Mouse (Mus musculus): ENCODE data around the gene N4bp3.
"Not testable (repeated sequence)": the region's sequence is repeated elsewhere in the genome, so short reads cannot be mapped to it uniquely, and the experiment has no call there.

The N4bp3 gene

DNA sequence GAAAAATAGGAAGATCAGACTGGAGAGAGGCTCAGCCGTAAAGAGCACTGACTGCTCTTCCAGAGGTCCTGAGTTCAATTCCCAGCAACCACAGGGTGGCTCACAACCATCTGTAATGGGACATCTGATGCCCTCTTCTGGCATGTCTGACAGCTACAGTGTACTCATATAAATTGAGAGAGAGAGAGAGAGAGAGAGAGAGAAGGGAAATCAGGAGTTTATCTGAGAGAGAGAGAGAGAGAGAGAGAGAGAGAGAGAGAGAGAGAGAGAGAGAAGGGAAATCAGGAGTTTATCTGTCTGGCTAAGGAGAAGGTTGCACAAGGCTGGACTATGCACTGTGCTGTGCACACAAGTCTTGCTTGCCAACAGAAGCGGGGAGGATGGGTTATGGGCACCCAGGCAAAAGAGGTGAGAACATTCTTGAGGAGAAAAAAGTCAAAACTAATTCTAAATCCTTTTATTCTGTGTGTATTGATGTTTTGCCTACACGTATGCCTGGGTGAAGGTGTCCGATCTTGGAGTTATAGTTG is 2.3 kb upstream of the N4bp3 start:
- no peak for DNase-seq (ENCODE audit: low spot score)

GRCm38 (mm10) chr11:51650261-51650660 is 381 bp downstream of the N4bp3 start:
- DNase-seq (ENCODE audit: low spot score): no peak

DNA sequence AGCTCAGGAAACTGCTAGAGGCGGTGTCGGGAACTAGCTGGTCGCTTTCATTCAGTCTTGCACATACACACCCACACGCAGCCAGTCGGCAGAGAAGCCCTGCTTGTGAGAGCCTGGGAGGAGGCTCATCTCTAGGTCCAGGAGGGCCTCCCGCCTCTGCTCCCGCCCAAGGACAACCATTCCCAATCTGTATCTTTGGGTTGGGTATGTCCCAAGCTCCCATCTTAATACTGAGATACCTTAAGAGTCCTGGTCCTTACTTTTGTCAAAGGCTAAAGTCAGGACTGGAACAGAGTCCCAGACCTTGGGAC is 798 bp downstream of the N4bp3 start:
- DNase-seq (ENCODE audit: low spot score): no peak

- DNase-seq (ENCODE audit: low spot score): no peak
Observed at GRCm38 (mm10) chr11:51649111-51649888, 1.3 kb downstream of the N4bp3 start.

GRCm38 (mm10) chr11:51648566-51648965 is 2.1 kb downstream of the N4bp3 start:
- DNase-seq (ENCODE audit: low spot score): no peak

DNA sequence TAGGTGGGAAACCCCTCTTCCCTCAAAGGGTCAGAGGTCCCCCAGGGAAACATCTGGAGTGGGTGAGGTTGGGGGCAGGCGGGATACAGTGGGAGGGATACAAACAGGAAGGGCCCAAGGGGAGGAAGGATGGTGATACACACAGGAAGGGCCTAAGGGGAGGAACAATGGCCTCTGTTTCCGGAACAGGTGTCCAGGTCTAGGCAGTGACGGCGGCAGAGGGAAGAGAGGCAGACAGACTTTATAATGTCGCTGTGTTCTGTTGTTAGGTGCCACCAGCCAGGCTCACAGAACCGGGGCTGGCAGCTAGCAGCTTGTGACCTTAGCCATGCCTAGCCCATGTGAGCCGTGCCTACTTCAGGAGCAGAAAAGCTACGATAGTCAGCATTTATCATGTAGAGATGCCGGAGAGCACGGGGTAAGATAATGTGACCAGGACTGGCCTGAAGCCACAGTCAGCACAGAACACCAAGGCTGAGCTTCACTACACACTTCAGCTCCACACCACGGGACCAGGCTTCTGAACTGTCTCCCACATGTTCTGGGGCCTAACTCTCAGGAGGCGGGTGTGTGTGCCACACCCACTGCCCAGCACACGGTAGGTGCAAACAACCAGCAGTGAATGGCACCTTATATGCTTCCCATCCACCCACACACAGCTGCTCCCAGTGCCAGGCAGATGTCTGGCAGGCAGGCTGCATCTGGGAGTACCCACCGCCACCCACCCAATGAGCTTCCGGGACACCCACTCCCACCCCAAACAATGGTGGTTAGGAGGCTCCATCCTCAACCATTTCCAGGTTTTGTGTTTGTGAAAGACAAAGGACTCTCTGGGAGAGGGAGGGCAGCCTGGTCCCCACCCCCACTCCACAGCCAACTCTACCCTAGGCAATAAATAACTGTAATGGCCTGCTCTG is 3.6 kb downstream of the N4bp3 start:
- DNase-seq (ENCODE audit: low spot score): no peak

DNA sequence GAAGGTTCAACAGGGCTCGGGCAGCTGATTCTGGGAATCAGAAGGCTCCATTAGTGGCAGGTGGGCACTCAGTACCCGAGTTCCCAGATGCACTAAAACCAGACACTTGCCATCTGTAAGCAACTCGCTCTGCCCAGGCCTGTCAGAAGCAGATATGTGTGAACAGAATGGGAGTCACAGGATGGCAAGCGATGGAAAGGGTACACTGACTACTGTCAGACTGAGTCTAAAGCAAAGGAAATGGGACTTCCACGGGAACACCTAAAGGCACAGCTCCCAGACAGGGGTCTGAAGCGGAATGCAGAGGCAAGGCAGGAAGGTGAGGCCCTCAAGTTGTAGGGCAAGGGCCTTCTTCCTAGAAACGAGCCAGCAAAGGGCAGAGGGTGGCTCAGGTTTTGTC is 4.4 kb downstream of the N4bp3 start:
- DNase-seq (ENCODE audit: low spot score): no peak

- DNase-seq (ENCODE audit: low spot score): no peak
Observed at GRCm38 (mm10) chr11:51645293-51645692, 5.3 kb downstream of the N4bp3 start.

DNA sequence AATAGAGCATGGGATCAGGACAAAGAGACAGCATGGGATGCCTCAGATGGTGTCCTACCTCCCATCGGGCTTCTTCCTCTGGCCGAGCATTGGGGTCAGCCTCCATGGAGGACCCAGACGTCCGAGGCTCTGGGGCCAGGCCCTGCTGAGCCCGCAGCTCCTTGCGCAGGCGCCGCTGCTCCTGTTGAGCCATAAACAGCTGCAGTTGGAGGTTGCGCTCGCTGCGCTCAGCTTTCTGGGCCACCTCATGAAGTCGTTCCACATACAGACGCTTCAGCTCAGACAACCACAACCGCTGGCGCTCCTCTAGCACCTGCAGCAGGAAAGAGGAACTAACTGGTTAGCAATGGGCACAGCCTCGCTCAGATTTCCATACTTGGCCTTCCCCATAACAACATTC is 6.4 kb downstream of the N4bp3 start:
- no peak for DNase-seq (ENCODE audit: low spot score)

- DNase-seq (ENCODE audit: low spot score): no peak
Observed at GRCm38 (mm10) chr11:51643761-51644160, 6.9 kb downstream of the N4bp3 start.

DNA sequence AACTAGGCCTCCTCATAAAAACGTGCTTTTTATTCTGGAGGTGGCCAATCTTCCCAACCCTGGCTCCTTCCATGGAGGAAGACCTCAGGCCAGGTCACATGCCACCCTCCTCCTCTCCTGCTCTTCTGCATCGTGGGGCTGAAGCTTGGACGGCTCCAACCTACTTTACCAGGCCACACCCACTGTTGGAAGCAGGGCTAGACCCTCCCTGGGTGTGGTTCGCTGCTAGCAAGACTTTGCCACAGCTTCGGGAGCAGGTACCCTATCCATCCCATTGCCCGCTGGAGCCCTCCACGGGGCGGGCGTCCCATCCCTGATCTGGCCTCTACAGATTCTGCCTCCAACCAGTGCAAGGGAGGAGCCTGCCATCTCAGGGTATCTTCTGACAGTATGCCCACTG is 7.4 kb downstream of the N4bp3 start:
- DNase-seq (ENCODE audit: low spot score): no peak

DNA sequence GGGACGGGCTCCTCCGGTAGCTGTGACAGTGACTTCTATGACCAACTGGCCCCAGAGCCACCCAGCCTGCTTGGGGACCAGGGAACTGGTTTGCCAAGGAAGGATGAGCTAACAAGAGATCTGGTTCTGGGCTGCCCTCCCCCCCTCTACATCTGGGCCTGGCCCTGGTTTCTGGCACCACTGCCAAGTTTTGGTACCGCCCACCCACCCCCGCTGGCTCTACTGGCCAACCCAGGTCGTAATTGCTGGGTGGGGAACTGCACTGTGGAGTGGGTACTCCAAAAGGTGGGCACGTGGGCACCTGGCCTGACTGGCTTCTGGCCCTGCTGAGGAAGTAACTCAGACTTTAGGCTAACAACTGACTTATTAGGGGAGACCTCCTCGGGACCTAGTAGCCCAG is 9.9 kb downstream of the N4bp3 start:
- DNase-seq (ENCODE audit: low spot score): no peak

DNA sequence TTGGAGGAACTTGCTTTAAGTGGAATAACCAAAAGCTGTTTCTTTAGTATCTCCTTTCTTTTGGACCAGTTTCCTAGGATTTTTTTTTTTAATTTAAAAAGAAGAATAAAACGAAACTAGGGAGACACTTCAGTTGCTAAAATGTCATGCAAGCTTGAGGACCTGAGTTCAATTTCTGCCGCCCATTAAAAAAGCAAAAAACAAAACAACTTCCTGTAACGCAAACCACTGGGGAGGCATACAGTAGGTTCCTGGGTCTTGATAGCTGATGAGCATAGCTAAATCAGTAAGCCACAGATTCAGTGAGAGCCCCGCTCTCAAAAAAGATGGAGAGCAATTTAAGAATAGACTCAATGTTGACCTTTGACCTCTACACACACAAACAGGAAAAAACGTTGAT is 12.1 kb downstream of the N4bp3 start:
- DNase-seq (ENCODE audit: low spot score): no peak

- DNase-seq (ENCODE audit: low spot score): no peak
Observed at GRCm38 (mm10) chr11:51637971-51638414, 12.6 kb downstream of the N4bp3 start.

- peak; percentile 62 for DNase-seq (ENCODE audit: low spot score)
Observed at GRCm38 (mm10) chr11:51636323-51636684, 14.3 kb downstream of the N4bp3 start.

DNA sequence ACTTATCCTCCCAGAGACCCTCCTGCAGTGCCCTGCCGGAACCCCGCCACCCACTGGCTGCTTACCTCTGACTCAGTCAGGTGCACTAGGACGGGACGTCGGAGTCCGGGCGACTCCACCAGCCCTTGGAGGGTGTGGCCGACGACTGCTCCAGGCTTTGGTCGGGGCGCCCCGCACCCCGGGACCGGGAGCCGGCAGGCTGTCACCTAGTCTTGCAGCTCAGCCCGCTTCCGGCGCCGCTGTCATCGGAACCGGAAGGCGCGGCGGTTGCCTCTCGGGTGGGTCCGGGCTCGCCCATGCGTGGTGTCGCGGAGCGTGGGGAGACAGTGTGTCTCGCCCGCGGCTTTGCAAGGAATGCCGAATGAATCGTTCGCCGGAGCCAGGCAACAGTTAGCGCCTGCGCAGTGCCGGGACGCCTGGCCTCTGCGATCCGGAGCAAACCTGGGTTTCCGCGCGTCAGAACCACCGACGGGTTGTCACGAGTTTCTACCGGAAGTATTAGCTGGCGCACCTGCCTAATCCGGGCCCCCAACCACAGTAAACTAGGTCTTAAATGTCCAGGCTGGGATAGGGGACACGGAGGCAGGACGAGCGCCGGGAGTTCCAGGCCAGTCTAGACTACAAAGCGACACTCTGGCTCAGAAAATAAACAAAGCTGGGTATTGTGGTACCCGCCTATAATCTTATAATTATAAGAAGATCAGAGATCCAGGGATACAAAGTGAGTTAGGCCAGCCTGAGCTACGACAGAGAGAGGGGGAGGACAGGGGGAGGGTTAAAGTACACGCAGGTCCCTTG is 14.9 kb downstream of the N4bp3 start, which contains the start of gene Rmnd5b:
Gene Rmnd5b, minus strand, starts transcription at position 372 of the 798 bp plus-strand sequence.
- DNase-seq (ENCODE audit: low spot score): peak; percentile 91

GRCm38 (mm10) chr11:51635127-51635524 is 15.5 kb downstream of the N4bp3 start:
- DNase-seq (ENCODE audit: low spot score): no peak

DNA sequence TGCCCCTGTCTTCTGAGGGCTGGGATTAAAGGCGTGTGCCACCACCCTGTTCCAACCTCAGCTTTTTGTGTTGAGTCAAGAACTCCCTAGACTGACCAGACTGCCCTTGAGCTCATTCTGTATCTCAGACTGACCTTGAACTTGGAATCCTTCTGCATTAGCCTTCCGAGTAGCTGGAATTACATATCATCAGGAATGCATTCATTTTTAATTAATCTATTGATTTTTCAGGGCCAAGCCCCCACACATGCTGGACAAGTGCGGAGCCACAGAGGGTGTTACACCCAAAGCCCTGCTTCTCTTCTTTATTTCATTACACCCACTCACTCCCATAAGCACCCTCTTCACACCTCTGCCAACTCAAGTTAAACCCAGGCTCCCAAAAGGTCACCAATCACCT is 16.9 kb downstream of the N4bp3 start:
- no peak for DNase-seq (ENCODE audit: low spot score)

DNA sequence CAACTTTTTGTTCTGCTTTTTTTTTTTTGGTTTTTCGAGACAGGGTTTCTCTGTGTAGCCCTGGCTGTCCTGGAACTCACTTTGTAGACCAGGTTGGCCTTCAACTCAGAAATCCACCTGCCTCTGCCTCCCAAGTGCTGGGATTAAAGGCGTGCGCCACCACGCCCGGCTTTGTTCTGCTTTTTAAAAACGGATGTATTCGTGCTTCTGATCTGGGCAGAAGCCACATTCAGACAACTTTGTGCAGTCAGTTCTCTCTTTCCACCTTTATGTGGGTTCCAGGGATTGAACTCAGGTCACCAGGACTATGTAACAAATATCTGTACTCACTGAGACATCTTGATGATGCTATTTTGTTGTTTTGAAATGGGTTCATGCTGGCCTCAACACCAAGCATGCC is 17.4 kb downstream of the N4bp3 start:
- DNase-seq (ENCODE audit: low spot score): not testable (repeated sequence)

- DNase-seq (ENCODE audit: low spot score): no peak
Observed at GRCm38 (mm10) chr11:51632130-51632753, 18.4 kb downstream of the N4bp3 start.

DNA sequence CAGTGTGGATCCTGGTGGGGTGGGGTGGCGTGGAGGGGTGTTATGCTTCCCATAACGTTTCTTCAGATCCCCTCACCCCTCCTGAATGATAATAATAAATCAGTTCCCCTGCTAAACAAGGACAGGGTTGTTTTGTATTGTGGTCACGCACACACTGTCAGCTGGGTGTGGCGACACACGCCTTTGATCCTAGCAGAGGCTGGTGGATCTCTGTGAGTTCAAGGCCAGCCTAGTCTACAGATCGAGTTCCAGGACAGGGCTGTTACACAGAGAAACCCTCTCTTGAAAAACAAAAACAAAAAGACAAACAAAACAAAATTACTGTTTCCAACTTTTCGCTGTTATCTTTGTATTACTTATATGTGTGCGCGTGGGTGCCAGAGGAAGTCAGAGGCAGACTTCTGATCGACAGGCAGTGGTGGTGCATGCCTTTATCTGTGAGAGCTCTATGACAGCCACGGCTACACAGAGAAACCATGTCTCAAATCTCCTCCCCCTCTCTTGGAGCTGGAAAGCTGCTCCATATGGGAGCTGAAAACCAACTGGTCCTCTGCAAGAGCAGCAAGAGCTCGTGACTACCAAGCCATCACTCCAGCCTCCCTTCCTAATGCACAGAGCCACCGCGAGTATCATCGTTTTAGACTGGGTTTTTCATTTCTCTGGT is 20.9 kb downstream of the N4bp3 start:
- no peak for DNase-seq (ENCODE audit: low spot score)

Measured in urinary bladder, postnatal 14 days (tissue).